Mouse (Mus musculus): ENCODE measurements at regions not wholly inside any gene's neighbourhood (a gene's known extent, or its start where the extent isn't known, plus 50 kb on each side); places are given as distances from the start of the nearest gene placed in this dataset.

DNA sequence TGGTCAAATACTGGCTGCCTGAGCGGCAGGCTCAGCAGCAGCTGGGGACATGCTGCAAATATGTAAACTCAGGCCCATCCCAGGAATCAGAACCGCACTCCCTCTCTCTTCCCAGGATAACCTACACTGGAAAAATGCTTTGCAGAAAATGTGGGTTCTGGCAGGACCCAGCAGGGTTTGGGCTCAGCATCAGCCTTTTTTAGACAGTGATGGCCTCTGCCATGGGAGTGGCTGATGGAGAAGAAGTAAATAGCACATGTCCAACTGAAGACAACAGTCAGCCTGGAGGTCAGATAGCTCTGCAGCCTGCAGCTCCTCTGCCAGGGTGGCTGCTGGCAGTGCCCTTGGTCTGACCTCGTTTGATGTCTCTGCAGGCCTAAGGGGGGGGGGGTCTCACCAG, 220.2 kb upstream of the Mphosph6 start:
- TF ChIP-seq EP300 (IDR thresholded peaks at IDR 0.05; ENCODE audit: low read depth) (no peak), CTCF (IDR thresholded peaks at IDR 0.05; ENCODE audit: low read depth) (no peak)
